Mouse (Mus musculus): ENCODE data around the gene Eif4ebp2.

- TF ChIP-seq POLR2A (IDR thresholded peaks at IDR 0.05; ENCODE audit: insufficient read depth, low read depth, low read length): no peak
- TF ChIP-seq CTCF (IDR thresholded peaks at IDR 0.05): no peak
- TF ChIP-seq EP300 (IDR thresholded peaks at IDR 0.05; ENCODE audit: insufficient read depth, low read depth, low read length): no peak
These were observed 9.0 kb downstream of the Eif4ebp2 start for GRCm38 (mm10) chr10:61443456-61443855.
